Mouse (Mus musculus) thymus, adult 2 months (tissue): Measurements from ENCODE around the gene Odc1. TPM values are rescaled to one million over a fixed set of nuclear protein-coding genes. Genes with fewer than 3 reads are reported as not detected.
A peak's percentile ranks its signal among the peaks of the same experiment; 100 is the strongest.

Experiments used
- DNase-seq: peaks from one replicate; pipeline ENCODE4 v3.0.0; 2021
- H3K27ac ChIP-seq: fragments of 200-500 bp; 2 replicates; pipeline ENCODE4 v1.5.1; 2012; ENCODE audit warnings: low read length, control low read depth; ENCODE audit not compliant: control insufficient read depth, insufficient read depth
- H3K27me3 ChIP-seq: fragments of 200-500 bp; 2 replicates; pipeline ENCODE4 v1.6.1; 2012; ENCODE audit warnings: mild to moderate bottlenecking, low read length, moderate library complexity, mixed read lengths; ENCODE audit not compliant: control insufficient read depth, insufficient read depth
- H3K36me3 ChIP-seq: fragments of 200-500 bp; 2 replicates; pipeline ENCODE4 v1.6.1; 2012; ENCODE audit warnings: mild to moderate bottlenecking, low read length, moderate library complexity; ENCODE audit not compliant: control insufficient read depth, insufficient read depth
- H3K4me1 ChIP-seq: fragments of 200-500 bp; replicated peaks from 2 replicates; pipeline ENCODE4 v1.6.1; 2012; ENCODE audit warnings: low read length; ENCODE audit not compliant: control insufficient read depth, insufficient read depth
- H3K4me3 ChIP-seq: fragments of 200-500 bp; 2 replicates; pipeline ENCODE4 v1.5.1; 2012; ENCODE audit warnings: mild to moderate bottlenecking, low read length, control low read depth, moderate library complexity; ENCODE audit not compliant: control insufficient read depth, insufficient read depth
- CTCF ChIP-seq: fragments of 200-500 bp; IDR thresholded peaks from 2 replicates; pipeline ENCODE4 v1.5.1; 2012; ENCODE audit warnings: mild to moderate bottlenecking, control low read depth, low read length, moderate library complexity, borderline replicate concordance; ENCODE audit not compliant: control insufficient read depth, poor library complexity, insufficient read depth; ENCODE audit errors: extremely low read depth
- POLR2A ChIP-seq: fragments of 200-500 bp; IDR thresholded peaks from 2 replicates; pipeline ENCODE4 v1.6.1; 2012; ENCODE audit warnings: mild to moderate bottlenecking, low read length, control low read depth, moderate library complexity; ENCODE audit not compliant: control insufficient read depth, poor library complexity, insufficient read depth; ENCODE audit errors: extremely low read depth
- WGBS: fragments of 180-500 bp; shearing (Covaris S2); methylation state at CpG from one replicate; pipeline ENCODE4 v1.1.7; 2018; 5-methylcytosine and 5-hydroxymethylcytosine counted together
- polyA plus RNA-seq: library from polyadenylated mRNA; depleted of rRNA; stranded (reverse); fragments of >200 nt; gene quantifications from 2 replicates; pipeline ENCODE4 v1.2.3, GENCODE M21; 2012; rRNA removed

Odc1 gene
- polyA plus RNA-seq, result 71.1 and 80.5 TPM in 2 replicates

GRCm38 (mm10) chr12:17544209-17545106 lies at the start of gene Odc1:
Gene Odc1, plus strand, starts transcription at chr12:17544794.
- Histone ChIP-seq H3K27ac (peak within 1 kb of the TSS; percentile 40; the same call in 1 of the 2 replicates), H3K4me3 (peak within 1 kb of the TSS; percentile 88), H3K4me1 (peaks cover 6% of the 10 kb centered on the region), H3K27me3 (no peaks in the 10 kb centered on the region), H3K36me3 (no peaks in the 10 kb centered on the region; the same call in 1 of the 2 replicates)
- DNase-seq, result peak; percentile 98
- WGBS, result 1% methylated on average over 75 of the region's 98 CpGs
- peak; percentile 74 for TF ChIP-seq POLR2A
- no peak for TF ChIP-seq CTCF

- 32% methylated on average over 4 of the region's 4 CpGs for WGBS
- H3K27me3 ChIP-seq, result no peaks in the 10 kb centered on the region; the same call in 1 of the 2 replicates
- no peaks in the 10 kb centered on the region for H3K36me3 ChIP-seq
- DNase-seq, result no peak
- no peak overlapping the region for H3K27ac ChIP-seq
- no peak overlapping the region for H3K4me3 ChIP-seq
- TF ChIP-seq CTCF (no peak), POLR2A (no peak)
- H3K4me1 ChIP-seq, result no peaks in the 10 kb centered on the region
Measured at GRCm38 (mm10) chr12:17494809-17495208, 49.8 kb upstream of the Odc1 start.

- DNase-seq, result no peak
Measured at GRCm38 (mm10) chr12:17495858-17496451, 48.6 kb upstream of the Odc1 start.

GRCm38 (mm10) chr12:17505620-17506074 lies 38.9 kb upstream of the Odc1 start:
- no peaks in the 10 kb centered on the region for H3K27me3 ChIP-seq
- peaks cover 27% of the 10 kb centered on the region for H3K4me1 ChIP-seq
- no peak for TF ChIP-seq CTCF
- TF ChIP-seq POLR2A, result no peak
- H3K27ac ChIP-seq, result peak overlapping the region; percentile 66; the same call in 1 of the 2 replicates
- H3K36me3 ChIP-seq, result no peaks in the 10 kb centered on the region
- DNase-seq, result peak; percentile 53
- H3K4me3 ChIP-seq, result no peak overlapping the region
- 7% methylated on average over 2 of the region's 2 CpGs for WGBS

More at GRCm38 (mm10) chr12:17495858-17496451, 48.6 kb upstream of the Odc1 start:
- 64% methylated on average over 8 of the region's 8 CpGs for WGBS
- Histone ChIP-seq H3K4me3 (no peak overlapping the region), H3K27me3 (no peaks in the 10 kb centered on the region; the same call in 1 of the 2 replicates), H3K4me1 (no peaks in the 10 kb centered on the region), H3K27ac (no peak overlapping the region), H3K36me3 (no peaks in the 10 kb centered on the region)
- TF ChIP-seq CTCF (no peak), POLR2A (no peak)

GRCm38 (mm10) chr12:17506117-17506993 lies 38.2 kb upstream of the Odc1 start:
- peak overlapping the region; percentile 66; the same call in 1 of the 2 replicates for H3K27ac ChIP-seq
- no peak for TF ChIP-seq POLR2A
- TF ChIP-seq CTCF, result no peak
- WGBS, result 54% methylated on average over 5 of the region's 5 CpGs
- no peaks in the 10 kb centered on the region for H3K27me3 ChIP-seq
- no peak overlapping the region for H3K4me3 ChIP-seq
- peaks cover 29% of the 10 kb centered on the region for H3K4me1 ChIP-seq
- peak; percentile 16 for DNase-seq
- H3K36me3 ChIP-seq, result no peaks in the 10 kb centered on the region
